Mouse (Mus musculus): ENCODE results near the gene Cd27.

DNA sequence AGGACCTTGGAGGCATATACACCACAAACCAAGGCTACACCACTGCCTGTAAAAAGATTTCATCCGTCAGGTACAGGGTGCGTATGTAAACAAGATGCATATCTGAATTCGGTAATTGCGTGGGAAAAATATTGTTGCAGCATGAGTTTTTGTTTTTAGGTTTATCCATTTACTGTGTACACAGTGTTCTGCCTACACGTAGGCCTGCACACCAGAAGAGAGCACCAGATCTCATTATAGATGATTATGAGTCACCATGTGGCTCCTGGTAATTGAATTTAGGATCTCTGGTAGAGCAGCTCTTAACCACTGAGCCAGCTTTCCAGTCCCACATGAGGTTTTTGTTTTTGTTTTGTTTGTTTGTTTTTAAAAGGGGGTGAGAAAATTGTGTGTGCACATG, 39.6 kb downstream of the Cd27 start:
- TF ChIP-seq CTCF (IDR thresholded peaks at IDR 0.05; ENCODE audit: low read depth) (no peak), EP300 (optimal IDR thresholded peaks at IDR 0.05) (no peak)

Measured in stomach, postnatal 0 days (tissue).